Mouse (Mus musculus) cerebellum, adult 2 months (tissue): Measurements from ENCODE around the gene Chrm4.

Experiments
- CTCF ChIP-seq: fragments of 200-500 bp; IDR thresholded peaks from 2 replicates; pipeline ENCODE4 v1.5.1; 2011; ENCODE audit warnings: low read depth, mild to moderate bottlenecking, control low read depth, low read length, moderate library complexity, borderline replicate concordance; ENCODE audit not compliant: insufficient read depth
- POLR2A ChIP-seq: fragments of 200-500 bp; IDR thresholded peaks from 2 replicates; pipeline ENCODE4 v1.6.1; 2011; ENCODE audit warnings: low read length, control low read depth, borderline replicate concordance; ENCODE audit not compliant: insufficient read depth

DNA sequence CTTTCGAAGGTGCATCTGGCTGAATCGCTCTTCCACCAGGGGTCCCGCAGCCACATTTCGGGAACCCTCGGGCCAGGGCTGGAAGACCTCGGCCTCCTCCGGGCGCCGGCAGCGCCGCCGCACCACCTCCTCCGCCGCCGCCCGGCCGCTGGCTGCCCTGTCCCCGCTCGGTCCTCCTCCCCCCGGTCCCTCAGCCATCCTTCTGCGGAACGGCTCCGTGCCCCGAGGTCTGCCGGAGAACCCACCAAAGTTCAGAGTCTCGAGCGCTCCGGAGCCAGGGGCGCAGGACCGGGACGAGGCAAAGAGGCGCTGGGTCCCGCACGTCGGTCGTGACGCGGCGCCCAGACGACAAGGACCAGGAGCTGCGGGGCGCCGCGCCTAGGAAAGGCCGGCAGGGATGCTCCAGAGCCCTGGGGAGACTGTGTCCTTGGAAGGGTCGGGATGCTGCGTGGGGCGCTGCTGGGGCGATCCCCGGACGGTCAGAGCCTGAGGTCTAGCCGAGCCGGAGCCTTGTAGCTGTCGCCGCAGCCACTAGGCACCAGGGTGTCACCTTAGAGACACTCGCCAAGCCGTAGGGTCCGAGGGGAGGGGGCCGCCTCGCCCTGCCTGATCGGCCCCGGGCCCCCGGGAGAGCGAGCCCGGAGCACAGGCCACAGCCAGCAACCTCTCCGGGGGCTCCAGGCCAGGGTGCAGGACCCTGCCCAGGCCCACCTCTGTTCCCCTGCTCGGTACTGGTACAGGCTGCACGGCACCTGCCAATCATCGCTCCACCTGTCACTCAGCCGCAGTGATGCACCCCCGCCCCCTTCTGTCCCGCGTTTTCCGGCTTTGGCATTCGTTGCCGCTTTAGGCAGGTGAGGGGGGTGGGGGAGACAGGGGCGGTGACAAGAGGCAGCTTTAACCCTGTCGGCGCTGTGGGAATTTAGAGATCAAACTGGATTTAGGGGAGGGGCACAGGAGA, 48.8 kb downstream of the Chrm4 start, which contains the start of gene Dgkz:
- TF ChIP-seq CTCF (no peak), POLR2A (no peak)
